Mouse (Mus musculus) left cerebral cortex, postnatal 25 days (tissue): ENCODE results near the gene Snx15. TPM values are rescaled to one million over a fixed set of nuclear protein-coding genes. Genes with fewer than 3 reads are reported as not detected.
A peak's percentile ranks its signal among the peaks of the same experiment; 100 is the strongest.
"Not testable (repeated sequence)": the region's sequence is repeated elsewhere in the genome, so short reads cannot be mapped to it uniquely, and the experiment has no call there.

Source experiments
- DNase-seq, 2 experiments: peaks; one replicate each; pipeline ENCODE4 v3.0.0; 2022; ENCODE audit warnings: low spot score in 2 of 2, mixed read lengths in 1 of 2
- intact Hi-C: fragments of 180-260 bp; cut with DNase I; formaldehyde crosslinking; loops from one replicate; pipeline ENCODE4 v1.15.1; 2025
- total RNA-seq, 2 experiments: library from RNA; stranded (reverse); gene quantifications; 2 replicates each; pipeline ENCODE4 v1.2.3; 2021

Gene Snx15
- 10 to 100 TPM; 36.2 to 43.6 TPM for total RNA-seq

DNA sequence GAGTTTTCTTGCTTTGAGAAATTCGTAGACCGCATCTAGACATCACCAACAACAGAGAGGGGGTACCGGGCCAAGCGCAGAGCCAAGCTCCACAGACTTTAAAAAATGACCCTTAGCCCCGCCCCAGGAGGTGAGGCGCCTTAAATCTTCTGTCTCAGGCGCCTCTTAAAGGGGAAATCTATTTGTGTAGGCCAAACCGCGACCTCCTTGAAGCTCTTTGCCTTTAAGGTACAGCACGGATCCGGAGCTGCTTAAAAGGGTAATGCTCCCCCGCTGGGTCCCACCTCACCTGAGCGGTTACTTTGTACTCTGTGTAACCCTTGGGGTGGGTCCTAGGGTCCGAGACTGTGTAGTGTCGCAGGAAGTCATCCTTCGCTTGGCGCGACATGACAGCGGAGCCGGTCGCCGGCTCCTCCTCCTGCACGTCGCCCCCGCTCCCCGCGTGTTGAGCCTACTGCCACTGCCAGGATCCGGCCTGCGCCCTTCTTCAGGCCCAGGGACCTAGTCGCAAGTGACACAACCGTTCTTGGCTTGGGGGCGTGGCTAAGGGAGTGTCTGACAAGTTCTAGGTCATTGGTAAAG, at the start of gene Snx15:
Snx15 (minus strand) TSS at position 545 of the 582 bp plus-strand sequence.
- peak; percentile 96 to 98 for DNase-seq
- intact Hi-C loops, result no loop called here

DNA sequence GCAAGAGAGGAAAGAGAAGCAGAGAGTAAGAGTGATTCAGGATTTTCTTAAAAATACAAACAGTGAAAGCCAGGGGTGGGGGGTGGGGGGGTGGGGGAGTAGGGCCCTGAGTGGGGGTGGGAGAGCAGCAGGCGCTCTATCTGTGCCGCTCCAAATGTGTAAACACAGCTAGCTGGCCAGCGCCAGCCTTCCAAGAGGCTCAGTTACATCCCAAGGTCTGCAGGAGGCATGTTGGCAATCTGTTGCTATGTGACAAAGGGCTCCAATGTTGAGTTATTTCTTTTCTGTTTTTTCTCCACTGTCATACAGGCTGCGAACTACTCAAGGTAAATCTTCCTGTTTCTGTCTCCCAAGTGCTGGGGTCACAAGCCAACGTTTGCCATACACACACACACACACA, 46.7 kb upstream of the Snx15 start:
- intact Hi-C loops, result no loop called here
- no peak for DNase-seq

- no peak for DNase-seq
- intact Hi-C loops, result no loop called here
These were observed 43.1 kb upstream of the Snx15 start for GRCm38 (mm10) chr19:6171215-6171614.

DNA sequence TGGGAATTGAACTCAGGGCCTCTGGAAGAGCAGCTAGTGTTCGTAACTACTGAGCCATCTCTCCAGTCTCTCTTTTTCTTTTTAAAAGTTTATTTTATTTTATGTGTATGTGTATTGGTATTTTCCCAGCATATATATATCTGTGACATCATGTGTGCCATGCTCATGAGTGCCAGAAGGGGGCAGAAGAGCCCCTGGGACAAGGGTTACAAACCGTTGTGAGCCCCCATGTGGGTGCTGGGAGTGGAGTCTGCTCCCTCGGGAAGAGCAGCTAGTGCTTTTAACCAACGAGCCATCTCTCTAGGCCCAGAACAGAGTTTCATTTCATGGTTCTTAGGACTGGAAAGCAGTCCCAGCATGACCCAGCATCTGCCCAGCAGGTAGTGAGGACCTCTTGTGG, 38.6 kb upstream of the Snx15 start:
- intact Hi-C loops, result loop anchor here (5.0 kb wide), 1 partner anchor 41 kb away; no protein-coding TSS in a partner anchor
- no peak for DNase-seq

- intact Hi-C loops, result no loop called here
- peak in 1 of 2 experiments; percentile 14 for DNase-seq
These were observed 35.9 kb upstream of the Snx15 start for GRCm38 (mm10) chr19:6163872-6164547.

GRCm38 (mm10) chr19:6157220-6157619, 29.1 kb upstream of the Snx15 start:
- peak in 1 of 2 experiments; percentile 30 for DNase-seq
- intact Hi-C loops, result no loop called here

DNA sequence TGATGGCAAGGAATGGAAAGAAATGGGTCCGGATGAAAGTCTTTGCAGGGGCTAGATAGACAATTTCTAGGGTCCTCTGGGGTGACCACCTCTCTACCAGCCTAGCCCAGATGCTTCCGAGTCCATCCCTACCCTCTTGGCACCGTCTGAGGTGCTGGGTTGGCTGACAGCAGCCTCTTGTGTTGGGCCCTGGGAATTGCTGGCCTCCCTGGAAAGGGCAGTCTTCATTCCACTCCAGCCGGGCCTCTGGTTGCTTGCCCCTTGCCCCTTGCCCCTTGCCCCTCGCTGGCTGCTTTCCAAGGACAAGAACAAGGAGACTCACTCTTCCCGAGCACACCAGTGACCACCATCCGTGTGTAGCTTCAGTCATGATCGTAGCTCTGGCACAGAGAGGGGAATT, 28.3 kb upstream of the Snx15 start:
- no peak for DNase-seq
- intact Hi-C loops, result no loop called here

GRCm38 (mm10) chr19:6155174-6155573, 27.1 kb upstream of the Snx15 start:
- intact Hi-C loops, result no loop called here
- DNase-seq, result no peak

DNA sequence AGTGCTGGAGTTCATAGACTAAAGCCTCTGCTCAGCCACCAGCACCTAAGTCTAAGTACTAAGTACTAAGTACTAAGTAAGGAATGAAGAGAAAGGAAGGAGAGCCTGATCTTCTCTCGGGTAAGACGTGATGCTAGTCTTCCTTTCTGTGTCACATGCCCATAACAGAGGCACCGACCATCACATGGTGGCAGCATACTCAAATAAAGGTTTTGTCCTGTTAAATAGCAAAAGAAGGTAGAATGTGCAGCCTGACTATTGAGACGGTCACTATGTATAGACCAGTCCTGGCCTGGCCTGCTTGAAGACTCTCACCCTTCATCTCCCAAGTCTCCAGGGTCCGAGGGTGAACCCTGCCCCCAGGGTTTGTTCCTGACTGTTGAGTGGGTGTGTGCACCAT, 16.7 kb upstream of the Snx15 start:
- intact Hi-C loops, result loop anchor here (5.0 kb wide), 1 partner anchor 187 kb away; the partner anchor contains the start of gene Men1

GRCm38 (mm10) chr19:6141394-6141749, 13.3 kb upstream of the Snx15 start, which contains the start of gene Arl2:
TSS of gene Arl2 (minus strand) at chr19:6141548.
- peak; percentile 83 to 92 for DNase-seq
- intact Hi-C loops, result loop anchor here (1.0 to 5.0 kb wide), 2 partner anchors 95 to 191 kb away; partner anchors contain the start of gene Men1

More for the DNA sequence above, 16.7 kb upstream of the Snx15 start:
- DNase-seq, result no peak

DNA sequence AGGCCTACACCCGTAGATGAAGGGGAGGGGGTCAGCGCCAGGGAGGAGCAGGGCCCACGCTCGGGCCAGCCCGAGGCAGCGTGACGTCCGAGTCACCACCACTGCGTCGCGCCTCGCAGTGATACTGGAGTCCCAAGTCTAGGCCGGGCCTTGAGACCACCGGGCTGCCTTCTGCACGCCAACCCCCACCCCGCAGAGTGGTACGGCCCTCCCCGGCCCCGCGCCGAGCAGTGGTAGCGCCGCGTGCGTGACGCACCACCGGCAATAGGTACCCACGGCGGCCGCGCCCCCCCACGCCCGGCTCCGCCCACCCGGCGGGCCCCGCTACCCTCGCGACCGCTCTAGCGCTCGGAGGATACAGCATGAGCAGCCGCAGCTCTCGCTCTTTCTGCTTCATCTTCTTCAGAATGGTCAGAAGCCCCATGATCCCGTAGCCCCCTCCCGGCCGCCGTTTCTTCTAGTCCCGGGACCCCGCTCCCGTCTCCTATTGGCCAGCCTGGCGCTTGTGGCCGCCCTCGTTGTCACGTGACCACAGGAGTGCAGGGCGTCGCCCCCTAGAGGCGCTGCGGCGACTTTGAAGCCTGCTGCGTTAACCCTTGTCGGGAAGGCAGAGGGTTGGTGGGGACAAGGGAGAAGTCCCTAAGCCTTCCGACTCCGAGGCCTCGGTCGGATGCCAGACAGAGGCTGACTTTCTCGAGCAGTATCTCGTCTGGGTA, 12.7 kb upstream of the Snx15 start, which contains the start of gene Batf2:
Batf2 (plus strand) TSS at position 306 of the 716 bp plus-strand sequence.
- peak; percentile 93 to 95 for DNase-seq
- intact Hi-C loops, result loop anchor here (1.0 to 5.0 kb wide), 2 partner anchors 95 to 191 kb away; partner anchors contain the start of gene Men1

- DNase-seq, result no peak
- intact Hi-C loops, result loop anchor here (5.0 kb wide), 1 partner anchor 192 kb away; the partner anchor contains the start of gene Men1
These were observed 12.2 kb upstream of the Snx15 start for GRCm38 (mm10) chr19:6140374-6140677.

DNA sequence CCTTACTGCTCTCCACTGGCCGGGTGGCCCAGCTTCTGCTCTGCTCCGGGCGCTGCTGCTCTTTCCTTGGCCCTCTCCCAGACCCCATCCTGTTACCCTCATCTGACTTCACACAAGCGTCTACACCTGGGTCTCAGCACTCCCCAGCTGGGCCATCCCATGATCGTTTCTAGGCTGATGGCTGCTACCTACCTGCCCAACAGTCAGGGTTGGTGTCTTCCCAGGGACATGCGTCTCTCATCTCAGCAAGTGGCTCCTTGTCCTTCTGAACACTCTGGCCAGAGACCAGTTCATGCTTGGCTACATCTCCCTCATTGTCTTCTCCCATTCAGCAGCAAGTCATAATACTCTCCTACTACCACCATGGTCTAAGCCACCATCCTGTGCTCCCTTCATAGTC, 11.6 kb upstream of the Snx15 start:
- DNase-seq, result no peak
- intact Hi-C loops, result loop anchor here (5.0 kb wide), 1 partner anchor 193 kb away; the partner anchor contains the start of gene Men1

GRCm38 (mm10) chr19:6136397-6136796, 8.3 kb upstream of the Snx15 start:
- intact Hi-C loops, result no loop called here
- no peak for DNase-seq

- DNase-seq, intact Hi-C loops: not testable (repeated sequence)
These were observed 5.1 kb upstream of the Snx15 start for GRCm38 (mm10) chr19:6133197-6133596.

DNA sequence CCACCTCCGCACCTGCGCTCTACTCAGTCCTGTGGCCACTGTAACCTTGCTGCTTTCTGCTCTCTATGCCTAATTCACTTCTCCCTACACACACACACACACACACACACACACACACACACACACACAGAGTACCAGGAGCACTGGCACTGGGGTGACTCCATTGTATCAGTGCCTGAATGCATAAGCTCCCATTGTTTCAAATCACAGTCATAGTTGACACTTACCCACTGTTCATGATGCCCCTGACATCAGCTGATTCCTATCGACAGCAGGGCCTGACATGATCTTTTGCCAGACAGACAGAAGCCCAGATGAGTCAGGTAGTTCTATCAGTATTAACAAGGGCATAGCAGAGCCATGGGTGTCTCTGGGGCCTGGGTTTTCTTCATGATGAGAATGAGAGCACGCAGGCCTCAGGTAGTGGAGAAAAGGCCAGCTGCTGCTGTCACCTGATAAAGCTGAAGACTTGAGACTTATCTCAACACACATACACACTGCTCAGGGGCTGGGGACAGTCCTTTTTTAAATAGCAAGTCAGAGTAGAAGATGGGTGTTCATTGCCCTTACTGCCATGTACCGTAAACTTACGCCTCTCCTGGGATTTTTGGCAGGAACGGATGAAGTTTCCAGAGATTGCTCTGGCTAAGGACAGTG, 4.2 kb upstream of the Snx15 start:
- DNase-seq, result no peak
- intact Hi-C loops, result no loop called here

DNA sequence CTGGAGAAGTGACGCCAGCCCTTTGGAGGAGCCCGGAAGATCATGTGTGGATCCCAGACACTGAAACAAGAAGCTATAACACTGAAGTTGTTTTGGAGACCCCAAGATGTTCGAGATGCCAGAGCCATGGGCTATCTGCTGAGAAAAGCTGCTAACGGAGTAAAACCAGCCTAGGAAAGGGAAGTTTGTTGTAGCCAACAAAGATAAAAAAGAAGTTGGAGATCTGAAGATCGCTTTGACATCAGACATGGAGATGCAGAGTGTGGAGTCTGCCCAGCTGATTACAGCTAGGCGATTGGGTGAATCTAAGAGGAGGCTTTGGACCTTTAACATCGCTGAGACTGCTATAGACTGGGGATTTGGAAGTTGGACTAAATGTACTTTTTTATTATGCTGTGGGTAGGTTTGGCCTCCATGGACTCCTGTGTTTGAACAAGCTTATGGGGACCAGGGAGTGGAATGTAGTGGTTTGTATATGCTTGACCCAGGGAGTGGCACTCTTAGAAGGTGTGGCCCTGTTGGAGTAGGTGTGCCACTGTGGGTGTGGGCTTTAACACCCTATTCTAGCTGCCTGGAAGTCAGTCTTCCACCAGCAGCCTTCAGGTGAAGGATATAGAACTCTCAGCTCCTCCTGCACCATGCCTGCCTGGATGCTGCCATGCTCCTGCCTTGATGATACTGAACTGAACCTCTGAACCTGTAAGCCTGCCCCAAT, 2.5 kb upstream of the Snx15 start:
- DNase-seq, intact Hi-C loops: not testable (repeated sequence)

GRCm38 (mm10) chr19:6126789-6127580, 1.1 kb downstream of the Snx15 start:
- intact Hi-C loops, result no loop called here
- no peak for DNase-seq
